Mouse (Mus musculus): ENCODE data around the gene Atp2b1.

DNA sequence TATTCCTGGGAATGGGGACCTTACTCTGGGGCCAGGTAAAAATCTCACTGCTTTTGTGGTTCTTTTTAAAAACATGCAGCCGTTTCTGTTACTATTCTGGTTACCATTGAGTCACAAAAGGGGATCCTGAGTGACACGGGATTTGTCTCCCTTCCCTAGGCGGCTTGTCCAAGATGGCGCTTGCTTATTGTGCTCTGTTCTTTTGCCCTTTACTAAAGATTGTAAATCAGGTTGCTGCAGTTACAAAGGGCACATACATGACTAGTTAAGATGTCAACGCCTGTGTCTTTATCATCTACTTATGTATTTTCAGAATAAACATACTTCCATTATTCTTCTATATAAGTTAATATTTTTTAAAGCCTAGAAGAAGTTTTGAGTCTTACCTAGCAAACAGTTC, 102.8 kb downstream of the Atp2b1 start:
- TF ChIP-seq CHD2 (IDR thresholded peaks at IDR 0.05; ENCODE audit: low read depth, low read length) (no peak), ZC3H11A (IDR thresholded peaks at IDR 0.05; ENCODE audit: borderline replicate concordance, low read depth, low read length) (no peak), HCFC1 (IDR thresholded peaks at IDR 0.05; ENCODE audit: borderline replicate concordance, insufficient read depth, low read length) (no peak)

Data from ES-E14 (cell line).